Mouse (Mus musculus) thymus, adult 2 months (tissue): Measurements from ENCODE around the gene Rln3.

Experiments used
- CTCF ChIP-seq: fragments of 200-500 bp; IDR thresholded peaks from 2 replicates; pipeline ENCODE4 v1.5.1; 2012; ENCODE audit warnings: mild to moderate bottlenecking, control low read depth, low read length, moderate library complexity, borderline replicate concordance; ENCODE audit not compliant: control insufficient read depth, poor library complexity, insufficient read depth; ENCODE audit errors: extremely low read depth
- POLR2A ChIP-seq: fragments of 200-500 bp; IDR thresholded peaks from 2 replicates; pipeline ENCODE4 v1.6.1; 2012; ENCODE audit warnings: mild to moderate bottlenecking, low read length, control low read depth, moderate library complexity; ENCODE audit not compliant: control insufficient read depth, poor library complexity, insufficient read depth; ENCODE audit errors: extremely low read depth

DNA sequence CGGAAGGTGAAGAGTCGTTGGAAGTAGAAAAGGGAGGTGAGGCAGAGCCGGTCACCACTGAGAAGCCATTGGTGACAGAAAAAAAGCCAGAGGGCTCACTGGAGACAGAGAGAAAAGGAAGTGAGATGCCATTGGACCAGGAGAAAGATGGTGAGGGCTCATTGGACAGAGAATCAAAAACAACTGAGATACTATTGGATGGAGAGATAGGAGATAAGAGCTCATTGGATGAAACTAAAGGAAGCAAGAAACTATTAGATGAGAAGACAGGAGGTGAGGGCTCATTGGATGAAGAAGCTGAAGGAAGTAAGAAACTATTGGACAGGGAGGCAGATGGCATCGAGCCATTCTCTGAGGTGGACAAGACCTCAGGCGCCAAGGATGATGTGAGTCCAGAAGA, 15.5 kb downstream of the Rln3 start:
- TF ChIP-seq POLR2A: no peak
- no peak for TF ChIP-seq CTCF
